Mouse (Mus musculus): ENCODE data around the gene Cuedc2. TPM values are rescaled to one million over a fixed set of nuclear protein-coding genes. Genes with fewer than 3 reads are reported as not detected.

The Cuedc2 gene
- polyA plus RNA-seq, 2 experiments from 2014 or later = 40.7 to 52.4 TPM

DNA sequence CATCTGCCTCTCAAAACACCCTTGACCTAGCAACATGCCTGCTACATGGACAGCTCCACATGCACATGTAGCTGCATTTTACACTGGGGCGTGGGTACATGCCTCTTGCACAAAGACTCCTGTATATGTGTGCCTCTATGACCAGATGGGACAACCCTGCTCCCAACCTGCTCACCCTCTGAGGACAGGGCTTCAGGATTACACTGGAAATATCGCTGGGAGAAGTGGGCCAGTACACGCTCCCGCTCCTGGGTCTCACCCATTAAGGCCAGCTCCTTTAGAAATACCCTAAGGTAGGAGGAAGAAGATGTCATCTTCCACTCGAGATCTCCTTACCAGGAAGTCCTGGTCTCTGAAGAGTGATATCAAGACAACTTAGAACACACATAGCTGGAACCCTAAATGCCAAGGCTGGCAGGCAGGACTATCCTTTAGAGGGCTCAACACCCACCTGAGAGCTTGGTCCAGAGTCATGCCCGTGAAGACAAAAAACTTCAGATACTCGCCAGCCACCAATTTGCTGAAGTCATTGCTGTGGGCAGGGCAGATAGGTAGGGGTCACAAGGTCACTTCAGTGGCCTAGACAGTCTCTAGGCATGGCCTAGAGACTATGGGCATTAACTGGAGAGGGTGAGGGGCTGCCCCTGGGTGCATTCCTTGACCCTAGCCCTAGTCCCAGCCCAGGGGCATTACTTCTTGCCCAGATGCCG is 18.3 kb downstream of the Cuedc2 start:
- no peak for ATAC-seq

GRCm38 (mm10) chr19:46318586-46319378 is 19.7 kb downstream of the Cuedc2 start:
- no peak for ATAC-seq

DNA sequence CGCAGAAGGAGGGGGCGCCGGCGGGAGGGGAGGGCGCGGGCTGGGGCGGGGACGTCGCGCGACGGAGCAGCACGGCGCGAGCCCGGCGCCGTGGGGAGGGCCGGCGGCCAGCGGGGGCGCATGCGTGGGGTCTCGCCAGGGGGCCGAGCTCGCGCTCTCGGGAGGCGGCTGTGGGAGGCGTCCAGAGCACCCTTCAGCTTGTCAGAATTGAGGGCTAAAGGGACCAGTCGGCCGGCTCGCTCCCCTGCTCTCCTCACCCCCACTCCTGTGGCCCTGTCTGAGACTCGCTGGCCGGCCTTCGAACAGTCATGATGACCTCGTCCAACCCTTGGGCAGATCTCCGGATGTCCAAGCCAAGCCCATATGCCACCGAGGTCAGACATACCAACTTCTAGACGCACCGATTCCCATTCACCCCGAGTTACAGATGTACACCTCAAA is 20.5 kb downstream of the Cuedc2 start:
- no peak for ATAC-seq

- ATAC-seq = no peak
These were observed 21.0 kb downstream of the Cuedc2 start for GRCm38 (mm10) chr19:46317546-46317885.

DNA sequence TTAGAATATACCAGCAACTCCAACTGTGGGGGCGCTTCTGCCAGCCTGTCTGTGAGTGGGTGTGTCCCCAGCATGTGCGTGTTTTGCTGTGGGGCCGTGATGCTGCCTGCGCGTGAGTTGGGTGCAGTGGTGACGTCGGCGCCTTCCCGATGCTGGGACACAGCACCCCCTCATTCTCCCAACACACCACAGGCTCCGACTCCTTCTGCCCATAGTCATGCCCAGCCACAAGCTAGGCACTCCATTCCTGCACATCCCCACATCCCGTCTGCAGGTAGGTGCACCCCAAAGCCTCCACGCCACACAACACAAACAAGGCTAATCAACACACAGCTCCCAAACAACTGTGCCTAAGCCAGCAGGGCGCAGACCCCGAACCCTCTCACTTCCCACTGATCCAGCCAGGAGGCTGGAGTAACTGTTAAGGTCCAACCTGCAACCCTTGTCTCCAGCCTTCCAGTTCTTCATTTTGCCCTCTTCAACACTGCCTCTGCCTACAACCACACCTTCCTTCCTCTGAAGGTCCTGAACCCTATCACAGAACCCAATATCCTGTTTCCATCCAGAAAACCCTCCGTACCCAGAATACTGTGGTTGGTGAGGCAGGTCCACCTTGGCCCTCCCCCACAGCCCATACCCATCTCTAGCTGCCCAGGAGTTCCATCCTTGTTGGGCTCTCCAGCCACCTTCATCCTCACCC is 21.5 kb downstream of the Cuedc2 start:
- peak; percentile 39 for ATAC-seq

DNA sequence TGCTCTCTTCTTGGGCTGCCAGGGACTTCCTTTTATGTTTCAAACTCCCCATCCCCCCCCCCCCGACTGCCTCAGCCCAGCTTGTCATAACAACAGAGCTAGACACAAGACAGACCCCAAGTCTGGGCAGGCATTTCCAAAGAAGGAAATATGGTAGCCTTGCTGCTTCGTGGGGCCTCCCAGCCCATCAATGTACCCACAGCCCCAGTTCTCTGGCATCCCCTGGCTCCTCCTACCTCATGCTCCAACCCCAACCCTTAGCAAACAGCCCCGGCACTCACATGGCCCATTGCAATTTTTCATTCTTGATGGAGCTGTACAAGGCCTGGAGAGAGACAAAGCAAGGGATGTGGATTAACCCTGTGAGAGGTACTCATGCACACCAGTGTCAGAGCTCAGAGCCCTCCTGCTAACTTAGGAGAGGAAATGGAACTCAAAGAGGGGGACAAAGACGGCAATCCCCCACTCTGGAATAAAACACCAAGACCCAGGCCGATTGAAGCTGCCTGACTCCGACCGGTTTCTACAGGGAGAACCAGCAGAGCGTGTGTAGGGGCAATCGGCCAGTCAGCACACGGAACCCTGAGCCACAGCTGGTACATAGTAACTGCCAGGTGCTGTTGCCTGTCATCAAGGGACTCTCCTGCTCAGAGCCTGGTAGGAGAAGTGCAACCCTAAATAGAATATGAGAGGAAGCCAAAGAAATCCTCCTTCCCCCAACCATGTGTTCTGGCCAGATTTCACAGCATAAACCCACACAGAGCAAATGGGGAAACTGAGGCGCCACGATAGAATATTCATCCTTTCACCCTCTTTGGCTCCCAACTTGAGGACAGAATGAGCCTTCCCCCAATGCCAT is 22.5 kb downstream of the Cuedc2 start:
- peak; percentile 13 for ATAC-seq

DNA sequence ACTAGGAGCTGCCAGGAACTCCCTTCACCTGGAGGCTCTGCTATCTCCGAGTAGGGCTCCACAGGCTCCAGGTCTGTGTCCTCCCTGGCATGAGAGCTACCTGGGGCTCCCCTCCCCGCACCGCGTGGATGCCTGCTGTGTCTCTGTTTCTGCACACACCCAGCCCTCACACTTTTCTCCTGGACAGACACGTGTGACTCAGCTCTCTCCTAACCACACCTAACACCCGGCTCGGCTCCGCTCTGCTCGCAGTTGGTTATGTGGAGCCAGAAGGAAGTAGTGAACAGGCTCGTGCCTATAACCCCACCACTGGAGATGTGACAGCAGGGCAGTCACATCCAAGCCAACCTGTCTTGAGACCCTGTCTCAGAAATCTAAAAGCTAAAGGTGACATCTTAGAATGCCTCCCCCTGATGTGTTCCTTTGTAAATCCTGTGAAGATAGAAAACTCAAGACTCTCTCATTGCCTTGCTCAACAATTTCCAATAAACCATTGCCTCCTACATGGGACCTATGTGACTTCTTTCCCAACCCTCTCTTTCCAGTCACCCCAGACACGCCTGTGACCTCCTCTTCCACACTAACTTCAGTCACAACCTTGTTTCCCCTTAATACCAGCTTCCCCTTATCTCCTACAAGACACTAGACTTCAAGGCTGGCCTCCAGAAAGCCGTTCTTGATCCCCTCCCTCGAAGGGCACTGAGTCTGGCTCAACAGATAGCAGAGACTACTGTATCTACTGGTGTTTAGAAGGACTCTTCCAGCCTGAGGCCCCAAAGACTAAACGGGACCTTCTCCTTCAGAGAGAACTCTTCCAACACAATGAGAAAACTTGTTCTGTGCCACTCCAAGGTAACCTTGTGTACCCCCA is 23.4 kb downstream of the Cuedc2 start:
- ATAC-seq = no peak

GRCm38 (mm10) chr19:46314151-46314601 is 24.3 kb downstream of the Cuedc2 start:
- peak; percentile 8 for ATAC-seq

- ATAC-seq = no peak
These were observed 24.9 kb downstream of the Cuedc2 start for GRCm38 (mm10) chr19:46313591-46313990.

- no peak for ATAC-seq
These were observed 25.4 kb downstream of the Cuedc2 start for GRCm38 (mm10) chr19:46313116-46313515.

- no peak for ATAC-seq
These were observed 25.9 kb downstream of the Cuedc2 start for GRCm38 (mm10) chr19:46312566-46312965.

DNA sequence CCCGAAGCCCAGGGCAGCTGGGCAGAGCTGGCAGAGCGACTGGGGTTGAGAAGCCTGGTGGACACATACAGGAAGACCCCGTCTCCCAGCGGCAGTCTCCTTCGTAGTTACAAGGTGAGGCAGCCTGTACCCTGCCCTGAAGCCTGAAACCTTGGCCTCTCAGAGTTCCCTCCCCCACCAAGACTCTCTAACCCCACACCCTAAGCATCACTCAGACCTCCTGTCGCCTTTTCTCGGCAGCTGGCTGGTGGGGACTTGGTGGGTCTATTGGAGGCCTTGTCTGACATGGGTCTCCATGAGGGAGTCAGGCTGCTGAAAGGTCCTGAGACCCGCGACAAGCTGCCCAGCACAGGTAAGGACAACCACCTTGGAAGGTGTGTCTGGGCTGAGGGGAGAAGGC is 27.2 kb downstream of the Cuedc2 start:
- no peak for ATAC-seq

GRCm38 (mm10) chr19:46310312-46310865 is 28.1 kb downstream of the Cuedc2 start:
- no peak for ATAC-seq

GRCm38 (mm10) chr19:46309651-46310305 is 28.7 kb downstream of the Cuedc2 start:
- no peak for ATAC-seq

- ATAC-seq = no peak
These were observed 29.6 kb downstream of the Cuedc2 start for GRCm38 (mm10) chr19:46308706-46309435.

GRCm38 (mm10) chr19:46308303-46308702 is 30.2 kb downstream of the Cuedc2 start:
- no peak for ATAC-seq

DNA sequence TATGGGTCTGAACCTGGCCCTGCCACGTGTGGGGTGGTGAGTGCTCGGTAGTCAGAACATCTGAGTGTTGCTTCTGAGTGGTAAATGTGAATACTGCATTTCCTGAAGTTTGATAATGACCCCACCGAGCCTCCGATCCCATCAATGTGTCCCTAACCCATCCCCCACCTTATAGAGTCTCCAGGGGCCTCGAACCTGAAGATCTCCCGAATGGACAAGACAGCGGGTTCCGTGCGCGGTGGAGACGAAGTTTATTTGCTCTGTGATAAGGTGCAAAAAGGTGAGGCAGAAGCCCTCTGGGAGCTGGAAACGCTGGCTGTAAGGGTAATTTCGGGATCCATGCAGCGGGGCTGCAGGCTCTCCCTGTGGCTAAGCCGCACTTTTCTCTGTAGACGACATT is 30.7 kb downstream of the Cuedc2 start:
- no peak for ATAC-seq

- no peak for ATAC-seq
These were observed 31.7 kb downstream of the Cuedc2 start for GRCm38 (mm10) chr19:46306751-46307289.

GRCm38 (mm10) chr19:46306268-46306610 is 32.3 kb downstream of the Cuedc2 start:
- no peak for ATAC-seq
